Mouse (Mus musculus): ENCODE data around the gene Tmem222.

- no peak for TF ChIP-seq CTCF (IDR thresholded peaks at IDR 0.05; ENCODE audit: borderline replicate concordance, control insufficient read depth, extremely low read depth, insufficient read depth, low read length, poor library complexity)
- TF ChIP-seq POLR2A (IDR thresholded peaks at IDR 0.05; ENCODE audit: control insufficient read depth, extremely low read depth, insufficient read depth, low read length, poor library complexity), result no peak
Measured at GRCm38 (mm10) chr4:133302668-133303067, 25.1 kb upstream of the Tmem222 start.
